Mouse (Mus musculus) kidney, postnatal 0 days (tissue): ENCODE results near the gene Foxo6. TPM values are rescaled to one million over a fixed set of nuclear protein-coding genes. Genes with fewer than 3 reads are reported as not detected.
A peak's percentile ranks its signal among the peaks of the same experiment; 100 is the strongest.

Experiments used
- ATAC-seq: fragments of 200-750 bp; cut with Nextera tagmentation; replicated peaks from 2 replicates; pipeline ENCODE4 v1.8.0; 2017; ENCODE audit warnings: low read depth, moderate number of reproducible peaks, moderate TSS enrichment, moderate library complexity; ENCODE audit not compliant: low FRiP score
- DNase-seq: peaks from one replicate; pipeline ENCODE4 v3.0.0-alpha.2; 2016; ENCODE audit warnings: low spot score
- H3K27ac ChIP-seq: fragments of 300-500 bp; sonication (generic); 2 replicates; pipeline ENCODE4 v1.5.1; 2014; ENCODE audit warnings: mild to moderate bottlenecking
- H3K27me3 ChIP-seq: fragments of 300-500 bp; sonication (generic); 2 replicates; pipeline ENCODE4 v1.6.1; 2014; ENCODE audit warnings: low read length, mixed read lengths; ENCODE audit not compliant: insufficient read depth
- H3K36me3 ChIP-seq: fragments of 300-500 bp; sonication (generic); 2 replicates; pipeline ENCODE4 v1.6.1; 2014; ENCODE audit warnings: low read length, mixed read lengths; ENCODE audit not compliant: insufficient read depth
- H3K4me1 ChIP-seq: fragments of 300-500 bp; sonication (generic); replicated peaks from 2 replicates; pipeline ENCODE4 v1.6.1; 2014; ENCODE audit warnings: antibody characterized with exemption, low read length, mixed read lengths; ENCODE audit not compliant: insufficient read depth
- H3K4me2 ChIP-seq: fragments of 300-500 bp; sonication (generic); 2 replicates; pipeline ENCODE4 v1.6.1; 2014; ENCODE audit warnings: mild to moderate bottlenecking, low read length, moderate library complexity, mixed read lengths
- H3K4me3 ChIP-seq: fragments of 300-500 bp; sonication (generic); replicated peaks from 2 replicates; pipeline ENCODE4 v1.5.1; 2014; ENCODE audit warnings: low read depth, low read length
- H3K9ac ChIP-seq: fragments of 300-500 bp; sonication (generic); 2 replicates; pipeline ENCODE4 v1.6.1; 2014; ENCODE audit warnings: low read depth, low read length
- H3K9me3 ChIP-seq: fragments of 300-500 bp; sonication (generic); replicated peaks from 2 replicates; pipeline ENCODE4 v1.6.1; 2016; ENCODE audit warnings: low read length, inconsistent platforms, mixed read lengths
- CTCF ChIP-seq: IDR thresholded peaks from 2 replicates; pipeline ENCODE4 v1.5.1; 2016; ENCODE audit warnings: antibody characterized with exemption, low read depth, mild to moderate bottlenecking, moderate library complexity
- WGBS: fragments of 180-500 bp; shearing (Covaris S2); extraction: QIAGEN DNeasy Blood & Tissue Kit; methylation state at CpG from one replicate; pipeline ENCODE4 v1.1.7; 2014; 5-methylcytosine and 5-hydroxymethylcytosine counted together
- polyA plus RNA-seq: library from polyadenylated mRNA; unstranded; fragments of >200 nt; fragmentation: Nextera tagmentation; extraction: Ambion mirVana; gene quantifications from 2 replicates; pipeline ENCODE4 v1.2.1, GENCODE M21; 2015

The Foxo6 gene
- polyA plus RNA-seq, 1 experiment from 2014 or later, result 0.11 TPM

- peak; percentile 95 for TF ChIP-seq CTCF
- H3K27me3 ChIP-seq, result no peaks in the 10 kb centered on the region
- no peaks in the 10 kb centered on the region for H3K36me3 ChIP-seq
- H3K9ac ChIP-seq, result no peak overlapping the region
- DNase-seq (peak; percentile 78), ATAC-seq (0 out of 2 replicates have a peak, but pooled peaks have one; percentile 10)
- no peaks in the 10 kb centered on the region for H3K4me1 ChIP-seq
- H3K4me3 ChIP-seq, result no peak overlapping the region
- no peak overlapping the region for H3K27ac ChIP-seq
- 56% methylated on average over 6 of the region's 6 CpGs for WGBS
- no peaks in the 10 kb centered on the region for H3K9me3 ChIP-seq
- H3K4me2 ChIP-seq, result no peak overlapping the region
Observed at GRCm38 (mm10) chr4:120225135-120225780, 61.9 kb downstream of the Foxo6 start.

DNA sequence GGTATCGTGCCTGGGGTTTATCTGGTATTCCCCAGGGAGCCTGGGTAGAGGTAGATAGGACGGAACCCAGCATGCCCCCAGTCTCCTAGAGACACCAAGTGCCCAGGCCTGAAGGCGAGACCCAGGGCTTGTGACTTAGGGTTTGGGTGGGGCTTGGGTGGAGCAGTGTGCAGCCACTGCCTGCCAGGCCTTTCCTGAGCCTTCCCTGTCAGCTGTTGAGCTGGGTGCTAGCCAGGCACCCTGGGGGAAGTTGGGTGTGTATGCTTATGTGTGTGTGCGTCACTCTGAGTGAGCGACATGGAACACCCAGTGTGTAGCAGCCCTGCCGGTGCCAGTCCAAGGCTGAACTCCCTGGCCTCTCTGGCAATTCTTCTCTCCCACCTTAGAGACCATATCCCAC, 63.3 kb downstream of the Foxo6 start:
- Histone ChIP-seq H3K9me3 (no peaks in the 10 kb centered on the region), H3K27me3 (no peaks in the 10 kb centered on the region), H3K4me1 (no peaks in the 10 kb centered on the region), H3K4me3 (no peak overlapping the region), H3K4me2 (no peak overlapping the region), H3K9ac (no peak overlapping the region), H3K27ac (no peak overlapping the region), H3K36me3 (no peaks in the 10 kb centered on the region)
- 79% methylated on average over 6 of the region's 6 CpGs for WGBS
- DNase-seq (no peak), ATAC-seq (no peak; the same call in 1 of the 2 replicates)
- no peak for TF ChIP-seq CTCF

DNA sequence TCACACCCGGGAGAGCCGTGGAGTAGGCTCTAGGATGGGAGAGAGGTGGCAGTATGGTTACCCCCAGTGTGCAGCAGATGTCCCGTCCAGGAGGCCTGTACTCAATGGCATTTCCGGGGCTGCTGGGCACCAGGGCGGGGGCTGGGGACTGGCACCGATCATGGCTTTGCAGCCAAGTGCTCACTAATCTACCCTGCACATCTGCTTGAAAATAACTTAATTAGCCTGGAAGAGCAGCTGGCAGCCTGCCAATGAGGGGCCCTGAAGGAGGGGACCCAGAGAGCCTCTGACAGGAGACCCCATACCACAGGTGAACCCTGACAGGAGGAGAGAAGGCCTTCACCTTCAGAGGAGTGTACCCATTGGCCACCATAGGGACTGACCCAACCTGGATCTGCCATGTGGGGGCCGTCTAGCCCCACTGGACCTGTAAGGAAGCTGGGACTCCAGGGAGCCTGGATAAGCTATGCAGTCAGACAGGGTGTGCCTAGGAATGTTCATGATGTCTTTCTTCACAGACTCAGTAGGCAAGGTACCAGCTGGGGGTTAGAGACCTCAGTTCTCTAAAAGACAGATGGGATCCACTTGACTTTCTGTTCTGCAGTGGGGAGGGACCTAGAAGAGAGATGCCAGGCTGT, 63.9 kb downstream of the Foxo6 start:
- TF ChIP-seq CTCF, result no peak
- Histone ChIP-seq H3K27me3 (no peaks in the 10 kb centered on the region), H3K27ac (no peak overlapping the region), H3K9me3 (no peaks in the 10 kb centered on the region), H3K36me3 (no peaks in the 10 kb centered on the region), H3K9ac (no peak overlapping the region), H3K4me3 (no peak overlapping the region), H3K4me1 (no peaks in the 10 kb centered on the region), H3K4me2 (no peak overlapping the region)
- ATAC-seq (no peak), DNase-seq (no peak)
- 59% methylated on average over 7 of the region's 7 CpGs for WGBS

DNA sequence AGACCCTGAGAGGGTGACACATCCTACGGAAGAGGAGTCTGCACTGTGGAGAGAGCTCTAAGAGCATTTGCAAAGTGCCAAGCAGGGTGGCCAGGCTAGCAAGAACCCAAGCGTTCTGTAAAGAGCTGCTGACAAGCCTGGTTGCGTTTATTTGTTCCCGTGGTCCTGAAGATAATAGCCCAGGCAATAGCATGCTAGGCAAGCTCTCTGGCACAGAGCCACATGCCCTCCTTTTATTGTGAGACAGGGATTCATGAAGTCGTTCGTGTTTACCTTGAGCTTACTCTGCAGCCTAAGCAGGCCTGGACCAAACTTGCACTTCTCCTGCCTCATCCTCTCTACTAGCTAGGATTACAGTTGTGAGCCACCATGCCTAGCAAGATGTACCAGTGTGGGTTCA, 65.4 kb downstream of the Foxo6 start:
- whole genome bisulfite sequencing, result 51% methylated on average over 6 of the region's 6 CpGs
- H3K9ac ChIP-seq, result no peak overlapping the region
- H3K4me2 ChIP-seq, result no peak overlapping the region
- no peak overlapping the region for H3K4me3 ChIP-seq
- no peak for TF ChIP-seq CTCF
- ATAC-seq (no peak), DNase-seq (no peak)
- H3K9me3 ChIP-seq, result no peaks in the 10 kb centered on the region
- H3K4me1 ChIP-seq, result no peaks in the 10 kb centered on the region
- H3K36me3 ChIP-seq, result no peaks in the 10 kb centered on the region
- H3K27ac ChIP-seq, result no peak overlapping the region
- no peaks in the 10 kb centered on the region for H3K27me3 ChIP-seq

GRCm38 (mm10) chr4:120218878-120219277, 68.3 kb downstream of the Foxo6 start:
- no peak overlapping the region for H3K4me3 ChIP-seq
- DNase-seq (no peak), ATAC-seq (no peak)
- TF ChIP-seq CTCF, result no peak
- H3K27me3 ChIP-seq, result no peaks in the 10 kb centered on the region
- no peaks in the 10 kb centered on the region for H3K36me3 ChIP-seq
- no peak overlapping the region for H3K27ac ChIP-seq
- H3K9ac ChIP-seq, result no peak overlapping the region
- no peaks in the 10 kb centered on the region for H3K9me3 ChIP-seq
- no peaks in the 10 kb centered on the region for H3K4me1 ChIP-seq
- no peak overlapping the region for H3K4me2 ChIP-seq
- 76% methylated on average over 9 of the region's 9 CpGs for WGBS

Other genes starting within 250 kb of the Foxo6 start
- not detected in 2 replicates for gene AL607142.1, start 222.4 kb downstream of the Foxo6 start, polyA plus RNA-seq
- gene Edn2, start 126.1 kb downstream of the Foxo6 start, polyA plus RNA-seq, result 0.09 TPM in 1 of 2 replicates, not detected in the other
- 26.1 and 30.8 TPM in 2 replicates for gene Scmh1, start 117.9 kb upstream of the Foxo6 start, polyA plus RNA-seq
- not detected in 2 replicates for gene Slfnl1, start 244.9 kb upstream of the Foxo6 start, polyA plus RNA-seq